Mouse (Mus musculus) ES-E14 (cell line): ENCODE data around the gene Kif11.

Source experiments
- CHD2 ChIP-seq: IDR thresholded peaks from 2 replicates; pipeline ENCODE4 v1.6.1; 2014; ENCODE audit warnings: mild to moderate bottlenecking, low read depth, low read length, inconsistent platforms
- HCFC1 ChIP-seq: IDR thresholded peaks from 2 replicates; pipeline ENCODE4 v1.6.1; 2012; ENCODE audit warnings: low read length, inconsistent platforms, borderline replicate concordance; ENCODE audit not compliant: insufficient read depth
- MAFK ChIP-seq: IDR thresholded peaks from 2 replicates; pipeline ENCODE4 v1.6.1; 2014; ENCODE audit warnings: mild to moderate bottlenecking, low read depth, low read length, inconsistent platforms; ENCODE audit not compliant: insufficient read depth

DNA sequence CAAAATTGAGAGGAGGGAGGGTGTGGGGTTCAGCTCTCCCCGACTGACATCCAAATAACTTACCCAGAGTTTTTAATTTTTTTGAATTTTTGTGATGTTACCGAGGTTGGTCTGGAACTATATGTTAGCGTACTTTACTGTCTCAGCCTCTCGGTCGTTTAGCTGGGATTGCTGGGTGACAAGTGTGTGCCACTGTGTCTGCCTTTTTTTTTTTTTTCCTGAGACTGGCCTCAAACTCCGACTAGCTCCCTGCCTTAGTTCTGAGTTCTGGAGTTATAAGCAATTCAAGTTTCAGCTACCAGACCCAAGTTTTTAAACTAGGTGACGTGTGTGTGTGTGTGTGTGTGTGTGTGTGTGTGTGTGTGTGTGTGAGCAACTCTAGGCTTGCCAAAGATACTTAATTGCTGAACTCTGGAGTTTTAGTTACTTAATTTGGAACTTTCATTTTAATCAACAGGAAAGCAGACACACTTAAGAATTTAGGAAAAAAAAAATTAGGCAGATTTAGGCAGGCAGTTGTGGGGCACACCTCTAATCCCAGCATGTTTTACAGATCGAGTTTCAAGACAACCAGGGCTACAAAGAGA, 1.3 kb downstream of the Kif11 start:
- TF ChIP-seq HCFC1, result no peak
- no peak for TF ChIP-seq MAFK
- no peak for TF ChIP-seq CHD2
